Mouse (Mus musculus) ES-Bruce4 (cell line): Measurements from ENCODE around the gene Dctn5. TPM values are rescaled to one million over a fixed set of nuclear protein-coding genes. Genes with fewer than 3 reads are reported as not detected.

ENCODE experiments used
- H3K27ac ChIP-seq: 2 replicates; pipeline ENCODE4 v1.5.1; 2012; ENCODE audit warnings: low read length, inconsistent platforms; ENCODE audit not compliant: insufficient read depth
- H3K27me3 ChIP-seq: 2 replicates; pipeline ENCODE4 v1.6.1; 2012; ENCODE audit warnings: mild to moderate bottlenecking, low read length, inconsistent platforms; ENCODE audit not compliant: control insufficient read depth, poor library complexity, insufficient read depth, severe bottlenecking
- H3K36me3 ChIP-seq: 2 replicates; pipeline ENCODE4 v1.6.1; 2012; ENCODE audit warnings: inconsistent platforms, mild to moderate bottlenecking, low read length, moderate library complexity; ENCODE audit not compliant: control insufficient read depth, poor library complexity, insufficient read depth, severe bottlenecking
- H3K4me1 ChIP-seq: one replicate; pipeline ENCODE4 v1.8.1; 2011; ENCODE audit warnings: low read length; ENCODE audit not compliant: control insufficient read depth, insufficient read depth
- H3K4me3 ChIP-seq: 2 replicates; pipeline ENCODE4 v1.5.1; 2011; ENCODE audit warnings: low read depth, mild to moderate bottlenecking, low read length
- H3K9ac ChIP-seq: 2 replicates; pipeline ENCODE4 v1.6.1; 2012; ENCODE audit warnings: low read depth, mild to moderate bottlenecking, inconsistent platforms; ENCODE audit not compliant: poor library complexity, severe bottlenecking
- H3K9me3 ChIP-seq: replicated peaks from 2 replicates; pipeline ENCODE4 v1.6.1; 2012; ENCODE audit warnings: mild to moderate bottlenecking, low read length, inconsistent platforms; ENCODE audit not compliant: control insufficient read depth, poor library complexity, insufficient read depth, severe bottlenecking
- CTCF ChIP-seq: IDR thresholded peaks from one replicate; pipeline ENCODE4 v1.8.1; 2011; ENCODE audit warnings: low read depth, low read length
- EP300 ChIP-seq: IDR thresholded peaks from 2 replicates; pipeline ENCODE4 v1.6.1; 2011; ENCODE audit warnings: low read depth, low read length; ENCODE audit not compliant: insufficient read depth
- POLR2A ChIP-seq: IDR thresholded peaks from one replicate; pipeline ENCODE4 v1.8.1; 2011; ENCODE audit warnings: low read length; ENCODE audit not compliant: insufficient read depth
- polyA plus RNA-seq: library from polyadenylated mRNA; stranded (reverse); fragments of >200 nt; gene quantifications from 2 replicates; pipeline ENCODE4 v1.2.4, GENCODE M21; 2011; ENCODE audit warnings: low read depth; ENCODE audit not compliant: missing spikeins, insufficient read depth, insufficient read length

Gene Dctn5
- polyA plus RNA-seq, 1 experiment = 62.4 TPM

DNA sequence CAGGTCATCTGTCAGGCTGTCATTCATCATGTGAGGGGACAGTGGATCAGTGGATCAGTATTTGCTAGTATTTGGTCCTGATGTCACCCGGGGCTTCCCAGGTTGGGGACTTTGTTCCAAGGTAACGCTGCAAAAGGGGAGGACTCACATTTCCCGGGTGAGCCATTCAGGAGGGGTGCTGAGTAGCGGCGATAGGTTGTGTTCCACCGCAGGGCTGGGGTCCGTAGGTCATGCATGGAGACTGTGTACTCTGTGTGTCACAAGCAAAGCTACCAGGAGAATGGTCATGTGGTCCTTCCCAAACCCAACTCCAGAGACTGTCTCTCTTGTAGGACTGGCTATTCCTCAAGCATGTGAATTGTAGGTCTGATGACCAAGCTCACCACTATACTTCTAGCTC lies 47.9 kb downstream of the Dctn5 start:
- no peaks in the 10 kb centered on the region for H3K4me1 ChIP-seq
- H3K27me3 ChIP-seq = no peaks in the 10 kb centered on the region
- no peak for TF ChIP-seq POLR2A
- TF ChIP-seq CTCF = no peak
- TF ChIP-seq EP300 = no peak
- H3K9ac ChIP-seq = no peak overlapping the region
- H3K27ac ChIP-seq = no peak overlapping the region
- no peaks in the 10 kb centered on the region for H3K36me3 ChIP-seq
- H3K9me3 ChIP-seq = no peaks in the 10 kb centered on the region
- H3K4me3 ChIP-seq = no peak overlapping the region

DNA sequence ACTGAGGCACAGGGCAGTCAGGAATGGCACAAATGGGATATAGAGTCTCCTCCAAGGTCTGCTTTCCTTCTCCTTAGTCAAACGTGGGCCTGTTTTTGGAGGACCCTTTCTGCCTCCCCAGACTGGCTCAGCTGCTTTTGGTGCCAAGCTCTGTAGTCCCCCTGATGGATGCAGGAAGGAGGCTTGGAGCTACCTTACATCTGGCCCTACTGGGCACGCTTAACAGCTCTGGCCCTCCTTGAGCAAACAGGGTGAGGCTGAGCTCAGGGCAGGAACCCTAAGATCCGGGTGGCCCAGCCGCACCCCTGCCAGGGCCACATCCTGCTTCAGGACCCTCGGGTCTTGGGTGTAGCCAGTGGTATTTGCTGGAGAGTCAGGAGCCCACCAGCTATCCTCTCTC lies 51.7 kb downstream of the Dctn5 start:
- Histone ChIP-seq H3K36me3 (no peaks in the 10 kb centered on the region), H3K27me3 (no peaks in the 10 kb centered on the region), H3K9ac (no peak overlapping the region), H3K4me1 (no peaks in the 10 kb centered on the region), H3K27ac (no peak overlapping the region), H3K4me3 (no peak overlapping the region), H3K9me3 (no peaks in the 10 kb centered on the region)
- TF ChIP-seq CTCF = no peak
- TF ChIP-seq EP300 = no peak
- TF ChIP-seq POLR2A = no peak

GRCm38 (mm10) chr7:122186043-122186442 lies 53.2 kb downstream of the Dctn5 start, which contains the start of gene Ern2:
Gene Ern2, minus strand, starts transcription at chr7:122186207.
- Histone ChIP-seq H3K27ac (no peak within 1 kb of the TSS), H3K9ac (no peak within 1 kb of the TSS), H3K9me3 (no peaks in the 10 kb centered on the region), H3K4me1 (no peaks in the 10 kb centered on the region), H3K27me3 (no peaks in the 10 kb centered on the region), H3K4me3 (no peak within 1 kb of the TSS), H3K36me3 (no peaks in the 10 kb centered on the region)
- TF ChIP-seq POLR2A (no peak), EP300 (no peak), CTCF (no peak)

DNA sequence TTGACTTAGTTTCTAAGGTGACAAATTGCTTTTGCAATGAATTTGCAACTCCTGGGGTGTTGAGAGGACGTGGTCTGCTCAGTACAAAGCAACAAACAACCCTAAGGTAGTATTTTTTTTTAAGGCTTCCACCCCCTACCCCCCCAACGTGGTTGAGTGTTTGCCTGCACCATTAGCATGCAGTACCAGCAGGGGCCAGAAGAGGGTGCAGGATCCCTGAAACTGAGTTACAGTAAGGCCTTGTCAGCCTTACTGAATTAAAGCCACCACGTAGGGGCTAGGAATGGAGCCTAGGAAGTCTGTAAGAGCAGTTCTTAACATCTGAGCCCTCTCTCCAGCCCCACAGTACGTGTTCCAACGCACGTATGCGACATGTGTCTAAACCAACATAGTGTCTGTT lies 56.6 kb downstream of the Dctn5 start:
- Histone ChIP-seq H3K4me1 (no peaks in the 10 kb centered on the region), H3K4me3 (no peak overlapping the region), H3K9me3 (no peaks in the 10 kb centered on the region), H3K27me3 (no peaks in the 10 kb centered on the region), H3K9ac (no peak overlapping the region), H3K36me3 (no peaks in the 10 kb centered on the region), H3K27ac (no peak overlapping the region)
- TF ChIP-seq EP300 (no peak), CTCF (peak; percentile 69)

- Histone ChIP-seq H3K9me3 (no peaks in the 10 kb centered on the region; the same call in none of the 2 replicates), H3K4me1 (no peaks in the 10 kb centered on the region), H3K4me3 (no peak overlapping the region), H3K27ac (no peak overlapping the region), H3K27me3 (no peaks in the 10 kb centered on the region), H3K9ac (no peak overlapping the region), H3K36me3 (no peaks in the 10 kb centered on the region)
- TF ChIP-seq CTCF (no peak), POLR2A (no peak), EP300 (no peak)
Observed at GRCm38 (mm10) chr7:122191097-122191496, 58.3 kb downstream of the Dctn5 start.

DNA sequence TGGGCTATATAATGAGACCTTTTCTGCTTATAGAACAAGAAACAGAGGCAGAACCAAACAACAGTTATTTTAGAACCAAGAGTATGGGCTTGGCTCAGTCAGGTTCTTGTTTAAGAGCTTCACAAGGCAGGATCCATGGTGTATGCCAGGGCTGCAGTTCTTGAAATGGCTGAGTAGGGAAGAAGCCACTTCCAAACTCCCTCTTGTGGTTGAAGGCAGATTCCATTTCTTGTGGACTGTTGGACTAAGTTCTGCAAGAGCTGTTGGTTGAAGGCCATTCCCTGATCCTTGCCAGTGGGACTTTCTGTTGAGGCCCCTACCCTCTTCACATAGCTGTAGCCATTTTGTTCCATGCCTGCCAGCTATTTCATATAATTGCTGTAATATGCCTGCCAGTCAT lies 61.1 kb downstream of the Dctn5 start:
- TF ChIP-seq EP300 (no peak), CTCF (no peak), POLR2A (no peak)
- no peaks in the 10 kb centered on the region for H3K4me1 ChIP-seq
- H3K9me3 ChIP-seq = no peaks in the 10 kb centered on the region; the same call in none of the 2 replicates
- no peaks in the 10 kb centered on the region for H3K36me3 ChIP-seq
- H3K27me3 ChIP-seq = no peaks in the 10 kb centered on the region
- no peak overlapping the region for H3K9ac ChIP-seq
- no peak overlapping the region for H3K27ac ChIP-seq
- no peak overlapping the region for H3K4me3 ChIP-seq
